Mouse (Mus musculus) right cerebral cortex, postnatal 36 days (tissue): ENCODE measurements at regions not wholly inside any gene's neighbourhood (a gene's known extent, or its start where the extent isn't known, plus 50 kb on each side); places are given as distances from the start of the nearest gene placed in this dataset.

ENCODE experiments used
- DNase-seq, 2 experiments: peaks; one replicate each; pipeline ENCODE4 v3.0.0; 2022; ENCODE audit warnings: low spot score in 2 of 2, mixed read lengths in 1 of 2

GRCm38 (mm10) chr2:116942321-116942791 is 63.9 kb downstream of the Tmco5 start:
- no peak for DNase-seq

DNA sequence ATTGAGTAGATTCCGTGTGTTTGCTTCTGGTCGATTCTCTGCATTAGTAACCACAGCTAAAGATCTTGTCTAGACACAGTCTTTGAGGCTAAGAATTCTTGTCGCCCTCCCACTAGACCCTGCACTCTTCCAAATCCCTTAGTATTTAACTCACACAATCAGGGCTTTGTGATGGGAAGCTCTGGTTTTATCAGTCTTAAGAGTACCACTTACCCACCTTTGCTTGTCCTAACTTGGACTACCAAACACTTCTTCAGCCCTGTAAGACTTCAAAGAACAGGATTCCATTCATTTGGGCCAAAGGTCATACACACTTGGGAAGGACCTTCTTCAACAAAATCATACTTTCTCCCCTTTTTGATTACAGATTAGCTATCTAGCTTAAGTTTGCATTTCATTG is 70.0 kb downstream of the Tmco5 start:
- DNase-seq: no peak

GRCm38 (mm10) chr2:116949741-116950140 is 71.2 kb downstream of the Tmco5 start:
- DNase-seq: no peak

DNA sequence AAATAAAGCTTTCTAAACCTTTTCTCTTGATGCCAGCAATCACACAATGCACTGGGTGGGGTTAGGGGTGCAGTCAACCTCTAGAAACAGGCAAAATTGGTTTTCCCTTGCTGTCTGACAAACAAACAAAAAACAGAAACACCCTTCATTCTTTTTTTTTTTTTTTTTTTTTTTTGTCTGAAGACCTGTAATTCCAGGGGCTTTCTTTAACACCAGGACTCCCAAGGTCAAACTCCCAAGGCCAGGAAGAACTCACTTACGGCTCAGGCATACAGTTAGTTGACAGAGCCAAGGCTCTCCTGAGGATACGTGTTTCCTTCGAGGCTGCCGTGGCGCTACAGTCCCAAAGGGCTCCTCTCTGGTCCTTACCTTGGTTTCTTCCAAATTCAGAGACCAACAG is 71.7 kb downstream of the Tmco5 start:
- no peak for DNase-seq

DNA sequence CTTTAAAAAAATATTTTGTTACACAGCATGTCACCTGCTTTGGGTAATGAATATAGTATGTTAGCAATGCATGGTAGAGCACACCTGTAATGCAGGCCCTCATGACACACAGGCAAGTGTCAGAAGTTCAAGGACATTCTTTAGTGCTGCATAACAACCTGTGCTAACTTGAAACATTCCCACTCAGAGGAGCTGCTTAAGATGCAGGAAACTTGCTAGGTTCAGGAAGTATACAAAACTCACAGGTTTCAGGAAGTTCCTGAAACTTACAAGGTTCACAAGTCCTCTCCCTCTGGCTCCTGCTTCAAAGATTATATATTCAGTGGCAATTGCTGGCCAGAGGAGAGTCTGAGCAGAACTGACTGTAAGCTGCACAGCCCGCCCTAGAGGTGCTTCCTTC is 73.0 kb downstream of the Tmco5 start:
- no peak for DNase-seq

DNA sequence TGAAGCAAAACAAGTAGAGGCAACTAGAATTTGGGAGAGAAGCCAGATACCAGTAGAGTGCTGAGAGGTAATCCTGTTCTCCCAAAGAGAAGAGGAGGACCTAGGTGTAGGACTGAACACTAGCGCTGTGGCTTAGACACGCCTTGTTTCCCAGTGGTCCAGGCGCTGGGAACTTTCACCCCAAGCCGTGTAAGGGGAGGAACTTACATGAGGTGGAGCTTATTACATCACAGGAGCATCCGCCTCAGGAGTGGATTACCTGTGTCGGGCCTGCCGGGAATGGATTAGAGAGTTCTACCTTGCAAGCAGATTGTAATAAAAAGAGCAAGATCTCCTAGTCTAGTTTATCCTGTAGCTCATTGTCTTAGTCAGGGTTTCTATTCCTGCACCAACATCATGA is 75.8 kb downstream of the Tmco5 start:
- DNase-seq: no peak

DNA sequence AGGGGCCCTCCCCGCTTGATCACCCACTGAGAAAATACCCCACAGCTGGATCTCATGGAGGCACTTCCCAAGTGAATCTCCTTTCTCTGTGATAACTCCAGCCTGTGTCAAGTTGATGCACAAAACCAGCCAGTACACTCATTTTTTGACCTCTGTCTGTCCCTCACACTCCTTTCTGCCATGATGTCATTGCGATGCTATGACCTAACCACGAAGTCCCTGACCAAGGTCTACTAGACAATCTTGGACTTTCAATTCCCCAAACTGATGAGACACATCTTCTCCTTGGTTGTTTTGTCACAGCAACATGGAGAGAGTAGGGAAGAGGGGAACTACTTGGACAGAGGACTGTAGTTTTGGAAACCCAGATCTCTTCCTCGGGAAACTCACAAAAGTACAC is 76.4 kb downstream of the Tmco5 start:
- no peak for DNase-seq

DNA sequence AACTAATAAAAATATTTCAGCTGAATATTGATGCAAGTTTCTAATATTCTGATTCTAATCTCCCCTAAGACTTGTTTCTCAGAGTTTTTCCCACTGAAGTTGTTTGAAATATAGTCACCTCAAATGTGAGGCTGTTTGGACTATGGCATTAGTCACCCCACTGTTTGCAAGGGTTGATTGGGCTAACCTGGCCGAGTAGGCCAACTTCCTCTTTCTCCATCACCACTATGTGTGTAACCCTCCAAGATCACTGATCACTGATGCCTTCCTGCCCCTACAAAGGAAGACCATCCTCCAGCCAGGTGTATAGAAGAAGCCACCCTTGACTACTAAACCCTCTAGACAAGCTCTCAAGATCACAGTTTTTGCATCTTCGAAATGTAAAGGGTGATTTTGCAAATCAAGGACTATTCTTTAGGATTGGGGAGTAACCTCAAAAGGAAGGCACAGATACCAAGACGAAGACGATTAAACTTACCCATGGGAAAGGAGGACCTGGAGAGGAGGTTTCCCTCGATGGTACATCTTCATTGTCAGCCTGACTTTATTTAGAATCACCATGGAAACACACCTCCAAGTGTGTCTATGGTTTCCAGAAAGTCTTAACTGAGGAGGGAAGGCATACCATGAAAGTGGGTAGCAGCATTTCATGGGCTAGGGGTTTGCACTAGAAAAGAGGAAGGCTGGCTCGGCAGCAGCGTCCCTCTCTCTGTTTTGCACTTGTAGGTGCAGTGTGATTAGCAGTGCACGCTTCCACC is 84.8 kb downstream of the Tmco5 start:
- no peak for DNase-seq

GRCm38 (mm10) chr2:116966266-116966665 is 87.8 kb downstream of the Tmco5 start:
- DNase-seq: no peak

DNA sequence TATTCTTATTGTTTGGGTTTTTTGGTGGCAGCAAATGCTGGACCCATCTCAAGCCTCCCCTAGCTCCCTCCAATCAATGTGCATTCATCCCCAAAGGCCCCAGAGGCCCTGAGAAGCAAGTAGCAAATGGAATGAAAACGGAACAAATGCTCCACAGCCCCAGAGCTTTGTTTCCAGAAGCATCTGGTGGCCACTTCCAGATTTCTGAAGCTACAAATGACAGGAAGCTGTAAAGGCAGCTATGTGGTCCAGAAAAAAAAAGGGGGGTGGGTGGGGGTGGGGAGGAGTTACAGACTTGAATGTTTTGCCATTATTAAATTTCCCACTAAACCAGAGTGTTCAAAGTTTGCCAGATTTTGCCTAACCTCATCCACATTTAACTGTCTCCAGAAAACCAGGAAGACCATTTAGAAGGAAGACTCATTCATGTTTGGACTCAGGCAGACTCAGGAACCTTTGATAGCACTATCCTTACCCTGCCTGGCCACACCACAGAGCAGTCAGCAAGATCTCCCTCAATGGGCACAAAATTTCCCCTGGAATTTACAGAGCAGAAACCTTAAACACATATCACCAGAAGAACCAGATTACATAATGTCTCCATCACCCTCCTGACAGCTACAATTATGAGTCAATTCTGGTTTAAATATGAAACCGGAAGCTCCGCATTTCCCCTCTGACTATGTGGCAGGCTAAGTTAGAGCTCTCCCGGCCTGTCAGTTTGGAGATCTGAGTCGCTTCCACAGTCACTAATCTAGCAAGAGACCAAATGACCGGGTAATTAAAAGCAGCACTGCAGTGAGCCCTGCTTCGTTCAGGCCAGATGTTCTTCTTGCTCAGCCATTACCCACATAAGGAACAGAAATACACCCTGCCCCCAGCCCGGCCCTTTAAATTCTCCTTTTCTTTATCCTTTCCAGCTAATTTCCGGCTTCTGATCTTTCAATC is 93.4 kb downstream of the Tmco5 start:
- no peak for DNase-seq

- DNase-seq: no peak
These were observed 94.1 kb downstream of the Tmco5 start for GRCm38 (mm10) chr2:116972614-116972985.

DNA sequence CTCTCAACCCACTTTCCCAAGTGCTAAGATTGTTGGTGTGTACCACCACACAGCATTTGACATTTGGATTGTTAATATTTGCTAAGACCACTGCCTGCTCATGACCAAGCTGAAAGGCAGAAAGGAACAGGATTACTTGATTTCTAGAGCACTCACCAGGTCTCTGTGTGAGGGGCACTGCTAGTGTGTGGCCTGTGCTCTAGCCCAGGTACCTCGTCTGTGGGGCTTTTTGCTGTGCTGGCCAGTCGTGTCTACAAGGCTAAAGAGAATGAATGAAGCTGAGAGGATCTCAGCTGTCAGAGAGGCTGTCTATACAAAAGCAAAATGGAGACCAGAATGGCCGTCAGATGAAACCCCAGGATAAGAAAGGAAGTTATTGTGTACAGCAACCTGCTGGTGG is 95.0 kb downstream of the Tmco5 start:
- DNase-seq: no peak

GRCm38 (mm10) chr2:116974152-116974551 is 95.7 kb downstream of the Tmco5 start:
- DNase-seq: no peak

DNA sequence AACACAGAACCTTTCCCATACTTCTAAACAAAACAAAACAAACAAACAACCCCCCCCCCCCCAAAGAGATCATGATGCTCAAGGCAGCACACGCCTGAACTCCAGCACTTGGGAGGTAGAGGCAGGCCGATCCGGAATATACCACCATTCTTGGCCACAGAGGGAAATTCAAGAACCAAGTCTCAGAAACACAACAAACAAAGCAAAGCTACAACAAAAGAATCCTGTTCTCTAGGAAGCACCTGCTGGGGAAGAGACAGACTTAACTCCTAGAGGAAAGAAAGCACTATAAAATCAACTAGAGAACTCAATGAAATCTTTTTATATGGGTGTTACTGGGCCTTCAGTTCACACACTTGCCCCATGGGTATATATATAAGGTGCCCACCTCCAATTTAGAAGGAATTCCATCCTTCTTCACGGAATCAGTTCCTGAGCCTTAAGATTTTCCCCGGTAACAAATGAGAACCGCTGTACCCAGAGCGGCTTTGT is 96.1 kb downstream of the Tmco5 start:
- DNase-seq: no peak

GRCm38 (mm10) chr2:116975091-116975600 is 96.7 kb downstream of the Tmco5 start:
- DNase-seq: no peak

DNA sequence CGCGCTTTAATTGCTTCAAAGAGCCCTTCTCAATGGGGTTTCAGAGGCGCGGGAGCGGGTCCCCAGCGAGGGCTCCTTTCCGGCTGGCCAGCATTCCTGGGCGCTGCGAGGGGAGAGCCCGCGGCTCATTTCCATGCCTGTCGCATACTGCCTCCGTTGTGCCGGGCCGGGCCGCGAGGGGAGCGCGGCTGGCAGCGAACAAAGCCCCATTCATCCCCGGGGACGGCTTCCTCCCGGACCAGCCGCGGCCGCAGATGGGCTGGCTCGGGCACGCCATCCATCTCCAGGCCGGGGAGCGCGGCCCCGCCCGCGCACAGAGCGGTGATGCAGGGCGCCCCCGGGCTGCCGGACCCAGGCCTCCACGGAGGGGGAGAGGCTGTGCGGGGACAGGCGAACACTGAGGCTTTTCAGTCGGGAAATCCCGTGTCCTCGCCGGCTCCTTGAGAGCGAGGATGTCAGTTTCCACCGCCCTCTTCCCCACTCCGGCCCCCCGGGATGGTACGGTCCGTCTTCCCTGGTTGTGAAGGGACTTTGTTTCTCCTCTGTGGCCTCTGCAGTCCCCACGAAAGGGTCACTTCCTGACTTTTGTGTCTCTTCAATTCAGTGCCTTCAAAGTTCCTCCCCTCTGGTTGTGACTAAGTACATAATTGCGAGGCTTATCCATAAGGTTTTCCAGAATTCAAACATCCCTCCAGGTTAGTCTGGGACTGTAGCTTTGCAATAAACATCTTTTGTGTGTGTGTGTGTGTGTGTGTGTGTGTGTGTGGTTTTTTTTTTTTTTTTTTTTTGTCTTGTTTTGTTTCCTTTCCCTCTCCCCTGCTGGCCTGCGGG is 97.3 kb downstream of the Tmco5 start:
- DNase-seq: peak; percentile 81 to 87

DNA sequence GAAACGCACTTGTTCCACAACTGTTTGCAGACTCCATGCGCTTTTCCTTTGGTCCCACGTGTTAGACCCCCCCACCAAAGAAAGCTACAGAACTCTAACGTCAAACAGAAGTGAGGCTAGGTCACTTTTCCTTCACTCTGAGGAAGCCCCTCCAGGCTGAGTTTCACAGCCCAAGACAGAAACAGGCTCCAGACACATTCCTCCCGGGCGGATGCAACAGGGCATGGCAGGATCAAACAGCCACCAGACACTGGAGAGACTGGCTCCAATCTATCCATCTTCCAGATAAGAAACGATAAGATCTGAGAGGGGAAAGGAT is 97.9 kb downstream of the Tmco5 start:
- DNase-seq: no peak

DNA sequence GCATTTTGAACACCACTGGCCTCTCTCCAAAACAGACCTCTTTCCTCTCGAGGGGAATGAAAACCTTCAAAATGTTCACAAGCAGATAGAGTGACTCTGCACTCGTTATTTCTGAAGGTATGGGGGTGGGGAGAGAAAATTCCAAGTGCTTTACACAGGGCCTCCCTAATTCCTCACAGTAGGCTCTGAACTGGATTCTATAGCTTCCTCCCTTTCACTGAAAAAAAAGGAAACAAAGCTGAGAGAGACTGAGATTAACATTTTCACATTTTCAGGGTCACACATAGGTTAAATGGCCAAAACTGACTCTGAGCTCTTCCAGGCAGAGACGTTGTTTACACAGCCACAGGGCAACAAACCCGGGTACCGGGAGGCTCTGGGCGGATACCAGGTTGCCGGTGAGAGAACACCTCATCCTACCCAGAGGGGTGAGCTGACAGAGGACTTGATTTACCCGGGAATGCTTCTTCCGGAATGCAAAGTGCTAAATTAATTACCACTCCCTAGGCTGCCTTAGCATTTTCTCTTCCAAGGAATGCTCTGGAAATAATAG is 98.5 kb downstream of the Tmco5 start:
- DNase-seq: no peak

DNA sequence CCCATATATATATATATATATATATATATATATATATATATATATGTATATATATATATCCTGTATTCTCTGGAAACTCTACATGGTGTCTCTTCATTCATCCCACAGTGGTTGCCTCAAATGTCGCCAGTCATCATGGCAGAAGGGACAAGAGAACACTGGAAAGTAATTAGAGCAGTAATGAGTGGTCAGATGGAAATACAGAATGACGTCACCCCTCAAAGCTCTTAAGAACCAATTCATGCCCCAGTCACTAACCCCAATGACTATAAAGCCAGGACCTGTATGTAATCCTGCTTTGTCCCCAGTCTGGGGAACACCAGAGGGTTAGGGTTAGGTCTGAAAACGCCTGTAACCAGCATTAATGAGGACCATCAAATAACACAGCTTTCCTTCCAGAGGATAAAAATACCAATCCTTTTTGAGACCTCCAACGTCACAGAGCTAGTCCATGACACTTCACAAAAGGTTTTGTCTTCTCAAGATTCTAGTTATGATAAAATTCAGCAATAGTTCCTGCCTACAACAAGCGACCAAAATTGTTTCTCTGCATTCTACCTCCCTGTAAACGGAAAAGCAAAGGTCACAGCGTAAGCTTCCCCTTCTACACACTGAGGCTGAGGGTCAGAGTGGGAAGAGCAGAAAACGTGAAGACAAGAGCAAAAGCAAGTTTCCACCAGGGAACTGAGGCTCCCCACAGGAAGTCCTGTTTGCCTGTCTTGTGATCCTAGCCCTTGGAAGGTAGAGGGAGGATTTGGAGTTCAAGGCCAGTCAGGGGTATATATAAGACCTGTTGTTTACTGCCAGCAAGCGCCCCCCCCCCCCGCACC is 99.5 kb downstream of the Tmco5 start:
- DNase-seq: no peak

DNA sequence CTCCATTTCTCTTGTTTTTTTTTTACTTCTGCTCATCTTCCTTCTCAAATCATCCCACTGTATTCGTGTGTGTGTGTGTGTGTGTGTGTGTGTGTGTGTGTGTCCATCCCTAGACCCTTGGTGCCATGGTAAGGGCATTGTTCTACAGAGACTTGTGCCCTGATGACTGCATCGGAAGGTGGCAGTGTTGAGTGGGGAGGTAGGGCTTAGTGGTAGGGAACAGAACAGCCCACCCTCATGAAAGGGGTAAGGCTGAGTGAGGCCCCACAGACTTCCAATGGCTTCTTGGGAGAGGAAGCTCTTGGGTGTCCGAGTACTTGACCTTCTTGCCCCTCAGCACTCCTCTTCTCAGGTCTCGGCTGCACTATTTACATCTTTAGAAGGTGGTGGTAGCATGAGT is 100.3 kb downstream of the Tmco5 start:
- DNase-seq: no peak
